Mouse (Mus musculus) CH12.LX (cell line): Measurements from ENCODE around the gene Elovl5. TPM values are rescaled to one million over a fixed set of nuclear protein-coding genes. Genes with fewer than 3 reads are reported as not detected.

ENCODE experiments used
- DNase-seq: peaks from one replicate; pipeline ENCODE4 v3.0.0-alpha.2; 2013; ENCODE audit errors: extremely low read depth
- H3K27ac ChIP-seq: 2 replicates; pipeline ENCODE4 v1.5.1; 2012; ENCODE audit warnings: low read depth, mild to moderate bottlenecking, control low read depth, moderate library complexity; ENCODE audit not compliant: insufficient read depth
- H3K27me3 ChIP-seq: replicated peaks from 2 replicates; pipeline ENCODE3; 2012; ENCODE audit warnings: inconsistent platforms
- H3K36me3 ChIP-seq, 2 experiments: replicated peaks in 1 of 2; 2 replicates each; pipeline versions ENCODE3 to v1.6.1; 2012; ENCODE audit warnings: inconsistent platforms in 1 of 2, low read length in 1 of 2, mild to moderate bottlenecking in 1 of 2, mixed read lengths in 1 of 2, moderate library complexity in 1 of 2; ENCODE audit not compliant: control insufficient read depth in 1 of 2, insufficient read depth in 1 of 2
- H3K4me1 ChIP-seq, 2 experiments: 2 replicates each; pipeline ENCODE4 v1.6.1; 2012; ENCODE audit warnings: inconsistent platforms in 1 of 2, moderate library complexity in 1 of 2; ENCODE audit not compliant: insufficient read depth in 2 of 2, control insufficient read depth in 1 of 2
- H3K4me2 ChIP-seq: 2 replicates; pipeline ENCODE4 v1.6.1; 2012; ENCODE audit warnings: low read depth, mild to moderate bottlenecking, control low read depth; ENCODE audit not compliant: poor library complexity, insufficient read depth, severe bottlenecking
- H3K4me3 ChIP-seq, 3 experiments: fragments of 150-350 bp in 1 of 3; sonication (generic) in 1 of 3; replicated peaks in 1 of 3; 2 replicates each; pipeline versions ENCODE3 to v1.5.1; 2011 to 2012; ENCODE audit warnings: low read depth in 2 of 3, low read length in 2 of 3, mild to moderate bottlenecking in 2 of 3, moderate library complexity in 2 of 3, control low read depth in 1 of 3, improper control_type of control experiment in 1 of 3, inconsistent platforms in 1 of 3, mixed read lengths in 1 of 3; ENCODE audit not compliant: poor library complexity in 1 of 3
- H3K79me2 ChIP-seq: replicated peaks from 2 replicates; pipeline ENCODE4 v1.6.1; 2012; ENCODE audit warnings: mild to moderate bottlenecking, moderate library complexity; ENCODE audit not compliant: control insufficient read depth, poor library complexity, insufficient read depth, severe bottlenecking; ENCODE audit errors: extremely low read depth
- H3K9ac ChIP-seq: 2 replicates; pipeline ENCODE4 v1.6.1; 2012; ENCODE audit warnings: low read depth, mild to moderate bottlenecking, control low read depth, moderate library complexity; ENCODE audit not compliant: insufficient read depth
- H3K9me3 ChIP-seq: replicated peaks from 2 replicates; pipeline ENCODE3; 2012; ENCODE audit warnings: low read length, inconsistent platforms, mixed read lengths
- CHD2 ChIP-seq: IDR thresholded peaks from 2 replicates; pipeline ENCODE4 v1.6.1; 2011; ENCODE audit warnings: low read length, improper control_type of control experiment
- CTCF ChIP-seq, 2 experiments: IDR thresholded peaks in 1 of 2; conservative IDR thresholded peaks in 1 of 2; 2 replicates each; pipeline ENCODE4 v1.5.1; 2011 to 2012; ENCODE audit warnings: low read depth in 2 of 2, low read length in 2 of 2, improper control_type of control experiment in 1 of 2, inconsistent platforms in 1 of 2, mild to moderate bottlenecking in 1 of 2, moderate library complexity in 1 of 2
- ELF1 ChIP-seq: IDR thresholded peaks from 2 replicates; pipeline ENCODE4 v1.6.1; 2014; ENCODE audit warnings: low read depth, mild to moderate bottlenecking, inconsistent platforms, low read length, improper control_type of control experiment
- EP300 ChIP-seq: IDR thresholded peaks from 2 replicates; pipeline ENCODE4 v1.6.1; 2011; ENCODE audit warnings: low read length, improper control_type of control experiment
- JUND ChIP-seq: conservative IDR thresholded peaks from 2 replicates; pipeline ENCODE4 v1.6.1; 2011; ENCODE audit warnings: low read depth, low read length, improper control_type of control experiment
- MAFK ChIP-seq: IDR thresholded peaks from 2 replicates; pipeline ENCODE4 v1.6.1; 2011; ENCODE audit warnings: low read length, improper control_type of control experiment; ENCODE audit not compliant: insufficient replicate concordance
- MAX ChIP-seq: IDR thresholded peaks from 2 replicates; pipeline ENCODE4 v1.6.1; 2011; ENCODE audit warnings: low read length, improper control_type of control experiment
- MEF2A ChIP-seq: IDR thresholded peaks from 2 replicates; pipeline ENCODE4 v1.6.1; 2014; ENCODE audit warnings: low read depth, mild to moderate bottlenecking, inconsistent platforms, low read length, improper control_type of control experiment, borderline replicate concordance
- MYC ChIP-seq: IDR thresholded peaks from 2 replicates; pipeline ENCODE4 v1.6.1; 2011; ENCODE audit warnings: low read depth, mild to moderate bottlenecking, improper control_type of control experiment, low read length
- NRF1 ChIP-seq: IDR thresholded peaks from 2 replicates; pipeline ENCODE4 v1.6.1; 2014; ENCODE audit warnings: low read depth, mild to moderate bottlenecking, inconsistent platforms, low read length, improper control_type of control experiment, moderate library complexity
- POLR2AphosphoS2 ChIP-seq: IDR thresholded peaks from 2 replicates; pipeline ENCODE4 v1.6.1; 2011; ENCODE audit warnings: low read depth, low read length, improper control_type of control experiment
- RAD21 ChIP-seq: IDR thresholded peaks from 2 replicates; pipeline ENCODE4 v1.6.1; 2011; ENCODE audit warnings: low read depth, mild to moderate bottlenecking, low read length, improper control_type of control experiment, moderate library complexity
- RCOR1 ChIP-seq: conservative IDR thresholded peaks from 2 replicates; pipeline ENCODE4 v1.6.1; 2012; ENCODE audit warnings: low read depth, mild to moderate bottlenecking, inconsistent platforms, low read length, improper control_type of control experiment
- SIN3A ChIP-seq: IDR thresholded peaks from 2 replicates; pipeline ENCODE4 v1.6.1; 2012; ENCODE audit warnings: low read length, improper control_type of control experiment, inconsistent platforms
- TBP ChIP-seq: conservative IDR thresholded peaks from 2 replicates; pipeline ENCODE4 v1.6.1; 2011; ENCODE audit warnings: low read depth, low read length, improper control_type of control experiment
- TCF12 ChIP-seq: IDR thresholded peaks from 2 replicates; pipeline ENCODE4 v1.6.1; 2014; ENCODE audit warnings: low read depth, mild to moderate bottlenecking, inconsistent platforms, low read length, improper control_type of control experiment
- UBTF ChIP-seq: IDR thresholded peaks from 2 replicates; pipeline ENCODE4 v1.6.1; 2012; ENCODE audit warnings: low read depth, mild to moderate bottlenecking, inconsistent platforms, low read length, improper control_type of control experiment, moderate library complexity
- USF2 ChIP-seq: conservative IDR thresholded peaks from 2 replicates; pipeline ENCODE4 v1.6.1; 2011; ENCODE audit warnings: low read depth, low read length, improper control_type of control experiment
- ZKSCAN1 ChIP-seq: IDR thresholded peaks from 2 replicates; pipeline ENCODE4 v1.6.1; 2012; ENCODE audit warnings: low read depth, inconsistent platforms, low read length, improper control_type of control experiment, borderline replicate concordance
- ZMIZ1 ChIP-seq: IDR thresholded peaks from 2 replicates; pipeline ENCODE4 v1.6.1; 2012; ENCODE audit warnings: low read depth, mild to moderate bottlenecking, inconsistent platforms, low read length, improper control_type of control experiment
- dilution Hi-C: fragments of 300-500 bp; cut with MboI; formaldehyde crosslinking; loops from 2 replicates; pipeline ENCODE4 v1.14.3; 2020; ENCODE audit warnings: low sequenced_read_pairs; ENCODE audit not compliant: extremely low pct_unique_long_range_greater_than_20kb, extremely low pct_ligation_motif_present
- in situ Hi-C: fragments of 300-500 bp; cut with MboI; formaldehyde crosslinking; loops from 3 replicates; pipeline ENCODE4 v1.14.3; 2019; ENCODE audit warnings: low sequenced_read_pairs, low pct_ligation_motif_present, low pct_unique_long_range_greater_than_20kb, mixed read lengths
- polyA plus RNA-seq: library from polyadenylated mRNA; unstranded; fragments of >175 nt; gene quantifications from 2 replicates; pipeline ENCODE4 v1.2.1, GENCODE M21; 2012; ENCODE audit warnings: low read depth; ENCODE audit not compliant: insufficient read length
- total RNA-seq, 2 experiments: library from RNA; depleted of rRNA; stranded (reverse); fragments of 300-350 nt in 1 of 2; fragments of >200 nt in 1 of 2; gene quantifications; 2 replicates each; pipeline ENCODE4 v1.2.3; 2012 to 2014

Elovl5 gene
- total and polyA plus RNA-seq, 3 experiments, result 44.0 to 122 (median 63.0) TPM

GRCm38 (mm10) chr9:77942411-77942810 is 25.2 kb downstream of the Elovl5 start:
- no peak overlapping the region for H3K4me3 ChIP-seq
- no peak overlapping the region for H3K9ac ChIP-seq
- dilution Hi-C loops, result no loop called here
- in situ Hi-C loops, result no loop called here
- peaks cover 14 to 77% of the 10 kb centered on the region in 2 experiments for H3K4me1 ChIP-seq
- DNase-seq, result no peak
- no peak for TF ChIP-seq MAX
- no peak for TF ChIP-seq RCOR1
- TF ChIP-seq MEF2A, result no peak
- TF ChIP-seq EP300, result no peak
- no peak for TF ChIP-seq ZMIZ1
- no peak for TF ChIP-seq ELF1
- TF ChIP-seq TBP, result no peak
- no peak for TF ChIP-seq CTCF (conservative IDR thresholded peaks at IDR 0.05 in 1 of 2, IDR thresholded peaks at IDR 0.05 in 1 of 2; ENCODE audit: low read depth in 2 of 2, low read length in 2 of 2)
- TF ChIP-seq ZKSCAN1, result no peak
- no peak for TF ChIP-seq POLR2AphosphoS2
- TF ChIP-seq CHD2, result no peak
- TF ChIP-seq, all 38 proteins: peak for 0
- no peaks in the 10 kb centered on the region; the same call in none of the 2 replicates for H3K79me2 ChIP-seq
- H3K27me3 ChIP-seq, result no peaks in the 10 kb centered on the region
- H3K4me2 ChIP-seq, result no peak overlapping the region
- H3K9me3 ChIP-seq, result no peaks in the 10 kb centered on the region
- no peak overlapping the region for H3K27ac ChIP-seq
- H3K36me3 ChIP-seq, result peaks cover 0 to 31% of the 10 kb centered on the region in 2 experiments

- dilution Hi-C loops, result no loop called here
- no peak for DNase-seq
- Histone ChIP-seq H3K4me2 (no peak overlapping the region), H3K4me3 (no peak overlapping the region), H3K79me2 (no peaks in the 10 kb centered on the region; the same call in 1 of the 2 replicates), H3K36me3 (peaks cover 0 to 31% of the 10 kb centered on the region in 2 experiments), H3K9me3 (no peaks in the 10 kb centered on the region), H3K4me1 (peaks cover 11 to 68% of the 10 kb centered on the region in 2 experiments; a peak in 3 of 4 replicates), H3K27me3 (no peaks in the 10 kb centered on the region), H3K9ac (no peak overlapping the region), H3K27ac (no peak overlapping the region)
- in situ Hi-C loops, result no loop called here
- TF ChIP-seq ZMIZ1 (no peak), TBP (no peak), RAD21 (no peak), EP300 (no peak), NRF1 (no peak), ZKSCAN1 (no peak), CTCF (conservative IDR thresholded peaks at IDR 0.05 in 1 of 2, IDR thresholded peaks at IDR 0.05 in 1 of 2; ENCODE audit: low read depth in 2 of 2, low read length in 2 of 2) (no peak), MAFK (no peak), JUND (no peak), SIN3A (no peak), TCF12 (no peak), USF2 (no peak), MYC (no peak), CHD2 (no peak), UBTF (no peak)
Measured at GRCm38 (mm10) chr9:77943316-77943715, 26.2 kb downstream of the Elovl5 start.
